Mouse (Mus musculus): ENCODE results near the gene Sycp2l. TPM values are rescaled to one million over a fixed set of nuclear protein-coding genes. Genes with fewer than 3 reads are reported as not detected.

The Sycp2l gene
- polyA plus RNA-seq, 1 experiment: 0.37 TPM

DNA sequence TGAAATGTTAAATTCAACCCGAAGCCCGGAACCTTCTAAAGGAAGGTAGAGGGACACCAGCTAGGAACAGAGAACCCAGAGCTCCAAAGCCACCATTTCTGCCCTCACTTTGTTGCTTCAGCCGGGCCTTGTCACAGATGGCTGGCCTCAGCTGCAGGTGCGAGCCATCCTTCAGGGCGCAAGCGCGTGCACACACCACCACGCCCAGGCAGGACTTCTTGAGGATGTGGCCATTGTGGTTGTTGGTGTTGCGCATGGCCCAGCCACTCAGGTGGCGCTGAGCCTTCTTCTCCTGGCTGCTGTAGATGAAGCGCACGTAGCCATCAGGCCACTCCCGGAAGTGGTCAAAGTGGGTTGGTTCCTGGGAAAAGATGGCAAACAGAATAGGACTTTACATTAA is 8.6 kb upstream of the Sycp2l start:
- TF ChIP-seq POLR2A (IDR thresholded peaks at IDR 0.05; ENCODE audit: insufficient read depth, low read length) (no peak), EP300 (IDR thresholded peaks at IDR 0.05; ENCODE audit: insufficient read depth, low read depth, low read length) (no peak), CTCF (IDR thresholded peaks at IDR 0.05; ENCODE audit: low read depth, low read length) (no peak)
- H3K36me3 ChIP-seq (ENCODE audit: control insufficient read depth, insufficient read depth, low read length, poor library complexity, severe bottlenecking): no peaks in the 10 kb centered on the region

DNA sequence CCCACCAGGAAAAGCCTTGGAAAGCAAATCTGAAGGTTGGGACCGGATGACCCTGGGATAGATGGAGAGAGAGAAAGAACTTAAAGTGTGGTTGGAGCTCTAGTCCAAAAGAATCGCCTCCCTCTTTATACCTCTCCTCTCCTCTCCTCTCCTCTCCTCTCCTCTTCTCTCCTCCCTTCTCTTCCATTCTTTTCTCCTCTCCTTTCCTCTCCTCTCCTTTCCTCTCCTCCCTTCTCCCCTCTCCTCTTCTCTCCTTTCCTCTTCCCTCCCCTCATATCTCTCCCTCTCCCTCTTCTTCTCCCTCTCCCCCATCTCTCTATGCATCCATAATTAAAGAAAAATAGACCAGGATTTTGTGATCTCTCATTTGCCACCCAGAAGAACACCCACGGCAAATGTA is 3.2 kb upstream of the Sycp2l start, which contains the start of gene Gcm2:
Gcm2 (minus strand) TSS at position 101 of the 400 bp plus-strand sequence.
- no peak within 1 kb of the TSS for H3K27ac ChIP-seq (ENCODE audit: insufficient read depth, low read length)
- H3K27me3 ChIP-seq (ENCODE audit: control insufficient read depth, insufficient read depth, low read length, poor library complexity, severe bottlenecking): no peaks in the 10 kb centered on the region
- no peak within 1 kb of the TSS for H3K4me3 ChIP-seq (ENCODE audit: low read depth, low read length)
- H3K36me3 ChIP-seq (ENCODE audit: control insufficient read depth, insufficient read depth, low read length, poor library complexity, severe bottlenecking): no peaks in the 10 kb centered on the region
- TF ChIP-seq EP300 (IDR thresholded peaks at IDR 0.05; ENCODE audit: insufficient read depth, low read depth, low read length) (no peak), POLR2A (IDR thresholded peaks at IDR 0.05; ENCODE audit: insufficient read depth, low read length) (no peak), CTCF (IDR thresholded peaks at IDR 0.05; ENCODE audit: low read depth, low read length) (no peak)
- no peak within 1 kb of the TSS for H3K9ac ChIP-seq (ENCODE audit: low read depth, poor library complexity, severe bottlenecking)
- no peaks in the 10 kb centered on the region for H3K4me1 ChIP-seq (ENCODE audit: control insufficient read depth, insufficient read depth, low read length)
- no peaks in the 10 kb centered on the region for H3K9me3 ChIP-seq (replicated peaks; ENCODE audit: control insufficient read depth, insufficient read depth, low read length, poor library complexity, severe bottlenecking)

More for the DNA sequence above, 8.6 kb upstream of the Sycp2l start:
- Histone ChIP-seq H3K27ac (ENCODE audit: insufficient read depth, low read length) (no peak overlapping the region), H3K9me3 (replicated peaks; ENCODE audit: control insufficient read depth, insufficient read depth, low read length, poor library complexity, severe bottlenecking) (no peaks in the 10 kb centered on the region), H3K4me1 (ENCODE audit: control insufficient read depth, insufficient read depth, low read length) (peaks cover 2% of the 10 kb centered on the region), H3K4me3 (ENCODE audit: low read depth, low read length) (no peak overlapping the region), H3K9ac (ENCODE audit: low read depth, poor library complexity, severe bottlenecking) (no peak overlapping the region), H3K27me3 (ENCODE audit: control insufficient read depth, insufficient read depth, low read length, poor library complexity, severe bottlenecking) (no peaks in the 10 kb centered on the region)

DNA sequence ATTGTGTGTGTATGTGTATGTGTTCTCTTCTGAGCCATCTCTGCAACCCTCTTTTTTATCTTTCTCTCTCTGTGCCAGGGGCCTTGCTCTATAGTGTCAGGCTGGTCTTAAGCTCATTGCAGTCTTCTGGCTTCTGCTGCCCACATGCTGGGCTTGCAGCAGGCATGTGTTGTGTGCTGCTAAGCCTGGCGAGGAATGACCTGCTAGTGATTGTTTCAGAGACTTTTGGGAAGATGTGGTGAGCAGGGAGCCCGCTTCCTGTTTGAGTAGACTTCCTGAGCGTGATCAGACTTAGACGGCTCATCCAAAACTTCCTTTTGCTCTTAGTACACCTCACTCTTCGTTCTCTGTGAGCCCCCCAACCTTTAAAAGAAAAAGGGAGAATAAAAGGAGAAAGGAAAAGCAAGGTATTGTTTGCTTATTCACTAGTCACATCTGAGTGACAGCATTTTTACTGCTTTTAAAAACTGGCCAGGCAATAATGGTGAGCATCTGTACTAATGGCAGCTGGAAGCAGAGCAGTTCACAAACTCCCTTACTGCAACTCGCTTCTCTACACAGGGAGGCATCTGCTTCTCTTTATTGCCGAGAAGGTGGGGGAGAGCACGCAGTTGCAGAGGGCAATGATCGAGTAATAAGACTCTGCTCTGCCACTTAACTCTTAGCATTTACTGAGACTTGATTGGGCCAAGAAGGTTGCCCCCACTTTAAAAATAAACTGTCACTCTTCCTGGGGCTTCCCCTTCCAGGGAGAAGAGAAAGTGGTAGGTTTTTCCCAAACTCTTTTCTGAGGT is 5.2 kb downstream of the Sycp2l start:
- Histone ChIP-seq H3K27me3 (ENCODE audit: control insufficient read depth, insufficient read depth, low read length, poor library complexity, severe bottlenecking) (no peaks in the 10 kb centered on the region), H3K9ac (ENCODE audit: low read depth, poor library complexity, severe bottlenecking) (no peak overlapping the region), H3K27ac (ENCODE audit: insufficient read depth, low read length) (no peak overlapping the region), H3K4me1 (ENCODE audit: control insufficient read depth, insufficient read depth, low read length) (no peaks in the 10 kb centered on the region), H3K9me3 (replicated peaks; ENCODE audit: control insufficient read depth, insufficient read depth, low read length, poor library complexity, severe bottlenecking) (no peaks in the 10 kb centered on the region), H3K4me3 (ENCODE audit: low read depth, low read length) (no peak overlapping the region), H3K36me3 (ENCODE audit: control insufficient read depth, insufficient read depth, low read length, poor library complexity, severe bottlenecking) (no peaks in the 10 kb centered on the region)
- TF ChIP-seq POLR2A (IDR thresholded peaks at IDR 0.05; ENCODE audit: insufficient read depth, low read length) (no peak), EP300 (IDR thresholded peaks at IDR 0.05; ENCODE audit: insufficient read depth, low read depth, low read length) (no peak), CTCF (IDR thresholded peaks at IDR 0.05; ENCODE audit: low read depth, low read length) (no peak)

DNA sequence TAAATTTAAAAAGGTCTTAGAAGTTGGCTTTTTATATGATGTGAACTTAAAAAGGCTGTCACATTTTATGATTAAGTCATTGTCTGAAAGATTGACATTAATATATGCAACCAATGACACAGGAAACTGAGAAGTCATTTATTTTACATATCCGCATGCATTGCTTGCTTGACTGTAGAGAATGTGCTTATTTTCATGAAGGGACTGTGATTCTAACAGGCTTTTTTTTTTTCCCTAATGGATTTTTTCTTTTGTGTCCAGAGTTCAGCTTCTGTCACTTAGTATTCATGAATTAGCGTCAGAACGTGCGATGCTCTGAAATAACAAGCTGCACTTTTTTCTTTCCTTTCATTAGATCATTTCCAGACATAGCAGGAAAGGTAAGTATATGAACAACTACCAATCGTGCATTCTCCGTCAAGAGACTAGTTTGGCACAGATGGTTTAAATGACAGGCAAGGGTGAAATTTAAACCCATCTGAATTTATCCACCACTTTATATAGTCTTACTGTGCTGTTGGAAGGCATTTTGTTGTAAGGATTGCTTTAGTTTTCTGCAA is 9.6 kb downstream of the Sycp2l start:
- TF ChIP-seq POLR2A (IDR thresholded peaks at IDR 0.05; ENCODE audit: insufficient read depth, low read length) (no peak), EP300 (IDR thresholded peaks at IDR 0.05; ENCODE audit: insufficient read depth, low read depth, low read length) (no peak), CTCF (IDR thresholded peaks at IDR 0.05; ENCODE audit: low read depth, low read length) (no peak)
- no peaks in the 10 kb centered on the region for H3K36me3 ChIP-seq (ENCODE audit: control insufficient read depth, insufficient read depth, low read length, poor library complexity, severe bottlenecking)
- H3K4me3 ChIP-seq (ENCODE audit: low read depth, low read length): no peak overlapping the region
- H3K9me3 ChIP-seq (replicated peaks; ENCODE audit: control insufficient read depth, insufficient read depth, low read length, poor library complexity, severe bottlenecking): no peaks in the 10 kb centered on the region
- H3K27ac ChIP-seq (ENCODE audit: insufficient read depth, low read length): no peak overlapping the region
- no peaks in the 10 kb centered on the region for H3K27me3 ChIP-seq (ENCODE audit: control insufficient read depth, insufficient read depth, low read length, poor library complexity, severe bottlenecking)
- no peaks in the 10 kb centered on the region for H3K4me1 ChIP-seq (ENCODE audit: control insufficient read depth, insufficient read depth, low read length)
- no peak overlapping the region for H3K9ac ChIP-seq (ENCODE audit: low read depth, poor library complexity, severe bottlenecking)

DNA sequence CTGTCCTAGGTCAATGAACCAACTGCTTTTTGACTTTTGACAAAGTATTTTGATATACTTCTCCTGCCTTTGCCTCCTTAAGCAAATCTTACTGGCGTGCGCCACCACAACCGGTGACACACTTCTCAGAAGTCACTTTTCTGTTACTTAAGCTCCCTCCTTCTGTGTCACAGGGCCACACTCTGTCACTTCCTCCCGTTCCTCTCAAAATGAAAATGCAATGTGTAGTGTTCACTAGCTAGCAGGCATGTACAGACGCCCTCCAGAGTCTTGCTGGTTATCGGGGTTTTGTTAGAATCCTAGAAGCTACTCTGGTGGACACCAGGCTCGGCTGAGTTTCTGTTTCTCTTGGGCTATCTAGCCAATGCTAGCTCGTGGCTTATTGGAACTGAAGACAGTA is 14.2 kb downstream of the Sycp2l start:
- Histone ChIP-seq H3K9ac (ENCODE audit: low read depth, poor library complexity, severe bottlenecking) (no peak overlapping the region), H3K36me3 (ENCODE audit: control insufficient read depth, insufficient read depth, low read length, poor library complexity, severe bottlenecking) (no peaks in the 10 kb centered on the region), H3K4me3 (ENCODE audit: low read depth, low read length) (no peak overlapping the region), H3K27ac (ENCODE audit: insufficient read depth, low read length) (no peak overlapping the region), H3K9me3 (replicated peaks; ENCODE audit: control insufficient read depth, insufficient read depth, low read length, poor library complexity, severe bottlenecking) (no peaks in the 10 kb centered on the region), H3K4me1 (ENCODE audit: control insufficient read depth, insufficient read depth, low read length) (no peaks in the 10 kb centered on the region), H3K27me3 (ENCODE audit: control insufficient read depth, insufficient read depth, low read length, poor library complexity, severe bottlenecking) (no peaks in the 10 kb centered on the region)
- TF ChIP-seq POLR2A (IDR thresholded peaks at IDR 0.05; ENCODE audit: insufficient read depth, low read length) (no peak), CTCF (IDR thresholded peaks at IDR 0.05; ENCODE audit: low read depth, low read length) (no peak), EP300 (IDR thresholded peaks at IDR 0.05; ENCODE audit: insufficient read depth, low read depth, low read length) (no peak)

DNA sequence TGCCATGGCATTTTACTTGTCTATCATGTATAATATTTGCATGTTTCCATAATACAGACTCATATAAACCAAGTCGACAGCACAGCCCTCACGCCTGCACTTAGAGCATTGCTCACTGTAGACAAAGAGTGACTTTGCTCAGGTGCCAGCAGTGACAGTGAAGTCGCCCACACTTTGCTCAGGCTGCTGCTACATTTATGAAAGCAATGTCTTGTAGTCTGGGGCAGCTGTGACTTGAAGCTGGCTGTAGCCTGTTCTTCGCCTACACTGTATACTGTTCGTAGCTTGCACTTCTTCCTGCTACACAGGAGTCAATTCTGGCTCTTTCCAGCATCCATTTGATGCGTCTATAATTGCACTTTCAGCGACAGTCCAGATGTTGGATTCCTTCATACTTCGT is 15.0 kb downstream of the Sycp2l start:
- Histone ChIP-seq H3K9me3 (replicated peaks; ENCODE audit: control insufficient read depth, insufficient read depth, low read length, poor library complexity, severe bottlenecking) (no peaks in the 10 kb centered on the region), H3K9ac (ENCODE audit: low read depth, poor library complexity, severe bottlenecking) (no peak overlapping the region), H3K4me3 (ENCODE audit: low read depth, low read length) (no peak overlapping the region), H3K27ac (ENCODE audit: insufficient read depth, low read length) (no peak overlapping the region), H3K36me3 (ENCODE audit: control insufficient read depth, insufficient read depth, low read length, poor library complexity, severe bottlenecking) (no peaks in the 10 kb centered on the region), H3K27me3 (ENCODE audit: control insufficient read depth, insufficient read depth, low read length, poor library complexity, severe bottlenecking) (no peaks in the 10 kb centered on the region), H3K4me1 (ENCODE audit: control insufficient read depth, insufficient read depth, low read length) (no peaks in the 10 kb centered on the region)
- TF ChIP-seq POLR2A (IDR thresholded peaks at IDR 0.05; ENCODE audit: insufficient read depth, low read length) (no peak), CTCF (IDR thresholded peaks at IDR 0.05; ENCODE audit: low read depth, low read length) (no peak), EP300 (IDR thresholded peaks at IDR 0.05; ENCODE audit: insufficient read depth, low read depth, low read length) (no peak)
